Mouse (Mus musculus) lung, embryonic 14.5 days (tissue): ENCODE measurements around the gene Aldoc. TPM values are rescaled to one million over a fixed set of nuclear protein-coding genes. Genes with fewer than 3 reads are reported as not detected.
A peak's percentile ranks its signal among the peaks of the same experiment; 100 is the strongest.
"Not testable (repeated sequence)": the region's sequence is repeated elsewhere in the genome, so short reads cannot be mapped to it uniquely, and the experiment has no call there.

Source experiments
- ATAC-seq: fragments of 200-750 bp; cut with Nextera tagmentation; 2 replicates; pipeline ENCODE4 v1.8.0; 2017; ENCODE audit warnings: mild to moderate bottlenecking, moderate TSS enrichment, moderate library complexity; ENCODE audit not compliant: insufficient read depth
- DNase-seq: peaks from one replicate; pipeline ENCODE4 v3.0.0-alpha.2; 2015
- H3K27ac ChIP-seq: fragments of 300-500 bp; sonication (generic); 2 replicates; pipeline ENCODE4 v1.5.1; 2014; ENCODE audit warnings: low read depth, mild to moderate bottlenecking, moderate library complexity
- H3K27me3 ChIP-seq: fragments of 300-500 bp; sonication (generic); 2 replicates; pipeline ENCODE4 v1.6.1; 2014; ENCODE audit warnings: low read length, control low read depth; ENCODE audit not compliant: insufficient read depth
- H3K36me3 ChIP-seq: fragments of 300-500 bp; sonication (generic); 2 replicates; pipeline ENCODE4 v1.6.1; 2014; ENCODE audit warnings: control low read depth; ENCODE audit not compliant: insufficient read depth
- H3K4me1 ChIP-seq: fragments of 300-500 bp; sonication (generic); 2 replicates; pipeline ENCODE4 v1.6.1; 2014; ENCODE audit warnings: antibody characterized with exemption, control low read depth; ENCODE audit not compliant: insufficient read depth
- H3K4me2 ChIP-seq: fragments of 300-500 bp; sonication (generic); 2 replicates; pipeline ENCODE4 v1.6.1; 2014; ENCODE audit warnings: mild to moderate bottlenecking
- H3K4me3 ChIP-seq: fragments of 300-500 bp; sonication (generic); 2 replicates; pipeline ENCODE4 v1.5.1; 2014; ENCODE audit warnings: low read depth, low read length
- H3K9ac ChIP-seq: fragments of 300-500 bp; sonication (generic); 2 replicates; pipeline ENCODE4 v1.6.1; 2014
- H3K9me3 ChIP-seq: fragments of 300-500 bp; sonication (generic); 2 replicates; pipeline ENCODE4 v1.6.1; 2016; ENCODE audit warnings: low read depth, low read length, control low read depth
- CTCF ChIP-seq: IDR thresholded peaks from 2 replicates; pipeline ENCODE4 v1.5.1; 2016; ENCODE audit warnings: antibody characterized with exemption, low read depth
- WGBS: fragments of 180-500 bp; shearing (Covaris S2); extraction: QIAGEN DNeasy Blood & Tissue Kit; methylation state at CpG from one replicate; pipeline ENCODE4 v1.1.7; 2014; 5-methylcytosine and 5-hydroxymethylcytosine counted together
- polyA plus RNA-seq: library from polyadenylated mRNA; unstranded; fragments of >200 nt; fragmentation: Nextera tagmentation; extraction: Ambion mirVana; gene quantifications from 2 replicates; pipeline ENCODE4 v1.2.1, GENCODE M21; 2014

The Aldoc gene
- 4.4 and 5.0 TPM in 2 replicates for polyA plus RNA-seq

DNA sequence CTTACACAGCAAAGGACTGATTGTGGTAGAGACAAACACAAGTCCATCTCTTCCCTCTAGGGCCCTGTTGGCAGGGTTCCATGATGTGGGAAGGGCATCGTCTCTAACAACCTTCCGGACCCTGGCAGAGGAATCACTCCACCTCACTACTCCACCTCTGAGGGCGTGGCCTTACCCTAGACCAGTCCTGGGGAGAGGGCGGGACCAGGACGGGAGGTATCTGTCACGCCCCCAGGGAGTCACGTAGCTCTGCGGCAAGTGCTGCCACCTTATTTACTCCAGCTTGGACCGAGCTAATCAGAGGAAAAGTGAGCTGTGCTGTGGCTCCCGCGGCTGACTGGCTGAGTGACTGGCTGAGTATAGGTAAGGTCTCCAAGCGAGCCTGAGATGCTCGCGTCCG, at the start of gene Aldoc:
Gene Aldoc, plus strand, starts transcription at position 109 of the 400 bp plus-strand sequence.
- peak within 1 kb of the TSS; percentile 46; the same call in 1 of the 2 replicates for H3K27ac ChIP-seq
- peak; percentile 87 for DNase-seq
- peaks cover 49% of the 10 kb centered on the region for H3K36me3 ChIP-seq
- H3K9ac ChIP-seq: no peak within 1 kb of the TSS
- ATAC-seq: peak; percentile 93
- WGBS: 9% methylated on average over 15 of the region's 15 CpGs
- TF ChIP-seq CTCF: no peak
- H3K4me1 ChIP-seq: peaks cover 7% of the 10 kb centered on the region; the same call in 1 of the 2 replicates
- peak within 1 kb of the TSS; percentile 42 for H3K4me2 ChIP-seq
- H3K4me3 ChIP-seq: 0 out of 2 replicates have a peak within 1 kb of the TSS, but pooled peaks have one; percentile 6
- no peaks in the 10 kb centered on the region for H3K9me3 ChIP-seq
- H3K27me3 ChIP-seq: no peaks in the 10 kb centered on the region

DNA sequence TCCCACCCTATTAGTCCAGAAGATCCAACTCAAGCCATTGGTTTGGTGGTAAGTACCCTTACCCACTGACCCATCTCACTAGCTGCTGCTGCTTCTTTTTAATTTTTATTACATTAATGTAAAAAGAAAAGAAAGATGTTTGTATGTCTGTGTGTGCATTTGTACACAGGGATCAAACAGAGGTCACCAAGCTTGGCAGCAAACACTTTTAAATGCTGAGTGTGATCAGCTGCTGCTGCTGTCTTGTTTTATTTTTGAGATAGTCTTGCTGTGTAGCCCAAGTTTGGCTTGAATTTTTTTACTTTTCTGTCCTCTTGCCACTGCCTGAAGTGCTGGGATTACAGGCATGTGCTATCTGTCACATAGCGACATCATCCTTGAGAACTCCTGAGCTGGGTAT, 47.2 kb upstream of the Aldoc start:
- H3K4me1 ChIP-seq: no peaks in the 10 kb centered on the region
- H3K9me3 ChIP-seq: no peaks in the 10 kb centered on the region
- H3K4me2 ChIP-seq: no peak overlapping the region
- TF ChIP-seq CTCF: no peak
- H3K27me3 ChIP-seq: no peaks in the 10 kb centered on the region
- ATAC-seq: no peak
- H3K36me3 ChIP-seq: peaks cover 96% of the 10 kb centered on the region
- H3K27ac ChIP-seq: no peak overlapping the region
- no peak for DNase-seq
- WGBS: 94% methylated on average over 1 of the region's 1 CpGs
- H3K9ac ChIP-seq: no peak overlapping the region
- no peak overlapping the region for H3K4me3 ChIP-seq

DNA sequence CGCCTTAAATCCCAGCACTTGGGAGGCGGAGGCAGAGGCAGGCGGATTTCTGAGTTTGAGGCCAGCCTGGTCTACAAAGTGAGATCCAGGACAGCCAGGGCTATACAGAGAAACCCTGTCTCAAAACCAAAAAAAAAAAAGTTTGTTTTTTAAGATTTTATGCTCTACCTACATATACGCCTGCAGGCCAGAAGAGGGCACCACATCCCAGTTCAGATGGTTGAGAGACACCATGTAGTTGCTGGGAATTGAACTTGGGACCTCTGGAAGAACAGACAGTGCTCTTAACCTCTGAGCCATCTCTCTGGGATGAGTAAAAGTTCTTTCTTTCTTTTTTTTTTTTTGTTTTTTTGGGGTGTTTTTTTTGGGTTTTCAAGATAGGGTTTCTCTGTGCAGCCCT, 46.6 kb upstream of the Aldoc start:
- not testable (repeated sequence) for H3K27ac ChIP-seq, ATAC-seq
- TF ChIP-seq CTCF: peak; percentile 24; the same call in 1 of the 2 replicates

DNA sequence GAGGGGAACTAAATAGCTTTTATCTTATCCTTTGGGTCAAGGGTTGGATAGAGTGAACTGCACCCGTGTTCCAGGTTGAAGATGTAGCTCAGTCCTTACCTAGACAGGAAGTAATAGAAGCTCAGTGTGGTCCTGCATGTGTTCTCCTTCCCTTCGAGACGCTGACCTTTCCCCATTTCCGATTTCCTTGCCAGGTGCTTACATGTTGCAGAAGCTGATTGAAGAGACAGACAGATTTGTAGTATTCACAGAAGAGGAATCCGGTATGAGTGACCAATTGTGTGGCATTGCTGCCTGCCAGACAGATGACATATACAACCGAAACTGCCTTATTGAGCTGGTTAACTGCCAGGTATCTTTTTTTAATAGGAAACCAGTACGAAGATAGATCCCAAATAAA, 43.9 kb upstream of the Aldoc start:
- 83% methylated on average over 7 of the region's 7 CpGs for WGBS
- Histone ChIP-seq H3K36me3 (peaks cover 96% of the 10 kb centered on the region), H3K4me2 (no peak overlapping the region), H3K9me3 (no peaks in the 10 kb centered on the region), H3K4me1 (no peaks in the 10 kb centered on the region), H3K4me3 (no peak overlapping the region), H3K27me3 (no peaks in the 10 kb centered on the region), H3K9ac (no peak overlapping the region), H3K27ac (no peak overlapping the region)
- ATAC-seq: no peak
- DNase-seq: no peak
- no peak for TF ChIP-seq CTCF

More for the DNA sequence above, 46.6 kb upstream of the Aldoc start:
- not testable (repeated sequence) for H3K4me2 ChIP-seq, H3K9ac ChIP-seq, H3K4me3 ChIP-seq, H3K4me1 ChIP-seq, H3K9me3 ChIP-seq, H3K27me3 ChIP-seq
- 93% methylated on average over 4 of the region's 4 CpGs for WGBS
- DNase-seq: peak; percentile 10
- peaks cover 98% of the 10 kb centered on the region for H3K36me3 ChIP-seq

DNA sequence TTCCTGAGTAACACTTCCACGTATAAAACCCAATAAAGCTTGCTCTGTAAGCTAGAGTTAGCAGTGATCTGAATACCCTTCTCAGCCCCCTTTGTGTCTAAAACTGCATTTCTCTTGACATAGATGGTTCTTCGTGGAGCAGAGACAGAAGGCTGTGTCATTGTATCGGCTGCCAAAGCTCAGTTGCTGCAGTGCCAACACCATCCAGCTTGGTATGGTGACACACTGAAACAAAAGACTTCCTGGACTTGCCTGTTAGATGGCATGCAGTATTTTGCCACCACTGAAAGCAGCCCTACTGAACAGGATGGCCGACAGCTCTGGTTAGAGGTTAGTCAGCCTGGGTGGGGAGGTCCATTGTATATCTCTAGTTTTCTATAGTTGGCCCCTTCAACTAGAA, 43.2 kb upstream of the Aldoc start:
- DNase-seq: no peak
- Histone ChIP-seq H3K27me3 (no peaks in the 10 kb centered on the region), H3K9me3 (no peaks in the 10 kb centered on the region), H3K4me1 (no peaks in the 10 kb centered on the region), H3K4me3 (no peak overlapping the region), H3K27ac (no peak overlapping the region), H3K4me2 (no peak overlapping the region), H3K36me3 (peaks cover 96% of the 10 kb centered on the region), H3K9ac (no peak overlapping the region)
- WGBS: 92% methylated on average over 4 of the region's 4 CpGs
- no peak for ATAC-seq
- no peak for TF ChIP-seq CTCF

DNA sequence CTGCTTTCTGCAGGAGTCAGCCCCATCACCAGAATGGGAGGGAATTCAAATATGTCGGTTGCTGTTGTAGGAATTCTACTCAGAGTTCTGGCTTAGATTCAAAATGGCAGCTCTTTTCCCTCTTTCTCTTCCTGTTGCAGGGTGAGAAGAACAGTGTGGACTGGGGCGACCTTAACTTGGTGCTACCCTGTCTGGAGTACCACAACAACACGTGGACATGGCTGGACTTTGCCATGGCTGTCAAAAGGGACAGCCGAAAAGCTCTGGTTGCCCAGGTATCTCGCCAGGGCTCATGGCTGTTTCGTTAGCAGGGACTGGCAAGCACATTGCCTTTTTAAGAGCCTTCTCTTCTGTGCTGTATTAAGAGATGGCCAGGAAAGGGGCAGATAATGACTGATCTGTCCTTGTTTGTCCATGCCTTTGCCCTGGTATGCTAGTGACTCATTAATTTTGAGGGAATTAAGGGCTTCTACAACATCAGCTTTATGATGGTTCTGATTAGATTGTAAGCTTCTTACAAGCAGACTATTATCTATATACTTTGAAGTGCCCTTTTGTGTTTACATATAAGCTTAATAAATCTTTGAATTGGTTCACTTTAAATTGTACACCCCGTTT, 33.5 kb upstream of the Aldoc start:
- no peak for DNase-seq
- WGBS: 86% methylated on average over 7 of the region's 7 CpGs
- H3K9ac ChIP-seq: no peak overlapping the region
- no peak for ATAC-seq
- H3K9me3 ChIP-seq: no peaks in the 10 kb centered on the region
- H3K4me2 ChIP-seq: no peak overlapping the region
- no peaks in the 10 kb centered on the region for H3K4me1 ChIP-seq
- TF ChIP-seq CTCF: no peak
- H3K27me3 ChIP-seq: no peaks in the 10 kb centered on the region
- no peak overlapping the region for H3K4me3 ChIP-seq
- peaks cover 85% of the 10 kb centered on the region for H3K36me3 ChIP-seq
- H3K27ac ChIP-seq: no peak overlapping the region

DNA sequence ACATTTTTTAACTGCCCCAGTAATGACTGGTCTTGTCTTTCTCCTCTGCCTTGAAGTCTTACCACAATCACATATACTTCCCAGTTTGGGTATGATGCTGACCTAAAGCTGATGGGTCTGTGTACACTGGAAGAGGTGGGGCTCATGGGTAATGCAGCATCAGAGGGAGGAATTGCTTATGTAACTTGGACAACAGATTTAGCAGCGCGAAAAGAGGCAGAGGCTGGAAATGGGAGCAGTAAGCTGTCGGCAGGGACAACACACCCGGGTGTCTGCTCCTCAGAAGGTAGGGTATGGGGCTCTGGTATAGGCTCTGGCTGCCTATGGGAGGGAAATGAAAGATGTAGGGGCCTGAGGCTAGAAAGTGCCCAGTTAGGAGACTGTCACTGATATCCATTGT, 32.1 kb upstream of the Aldoc start, which contains the start of gene BC030499:
Gene BC030499, plus strand, starts transcription at position 188 of the 400 bp plus-strand sequence.
- Histone ChIP-seq H3K9ac (no peak within 1 kb of the TSS), H3K36me3 (peaks cover 71% of the 10 kb centered on the region), H3K4me1 (no peaks in the 10 kb centered on the region), H3K27ac (no peak within 1 kb of the TSS), H3K9me3 (no peaks in the 10 kb centered on the region), H3K4me2 (no peak within 1 kb of the TSS), H3K27me3 (no peaks in the 10 kb centered on the region), H3K4me3 (no peak within 1 kb of the TSS)
- no peak for DNase-seq
- ATAC-seq: no peak
- TF ChIP-seq CTCF: no peak
- WGBS: 89% methylated on average over 4 of the region's 4 CpGs
